Mouse (Mus musculus) embryonic facial prominence, embryonic 15.5 days (tissue): ENCODE results near the gene E2f2. TPM values are rescaled to one million over a fixed set of nuclear protein-coding genes. Genes with fewer than 3 reads are reported as not detected.

Experiments
- polyA plus RNA-seq: library from polyadenylated mRNA; unstranded; fragments of >200 nt; fragmentation: Nextera tagmentation; extraction: Ambion mirVana; gene quantifications from 2 replicates; pipeline ENCODE4 v1.2.1, GENCODE M21; 2015

E2f2 gene
- polyA plus RNA-seq, 1 experiment from 2014 or later, result 10.1 TPM

Other genes with a start within 250 kb of the E2f2 start
- gene Hmgcl, start 225.9 kb upstream of the E2f2 start, polyA plus RNA-seq, result 78.2 and 79.8 TPM in 2 replicates
- 44.7 and 48.0 TPM in 2 replicates for gene Gale, start 208.7 kb upstream of the E2f2 start, polyA plus RNA-seq
- gene Lypla2, start 199.8 kb upstream of the E2f2 start, polyA plus RNA-seq, result 119 and 126 TPM in 2 replicates
- gene Pithd1, start 185.1 kb upstream of the E2f2 start, polyA plus RNA-seq, result 52.7 and 56.7 TPM in 2 replicates
- 43.0 and 44.8 TPM in 2 replicates for gene Eloa, start 150.6 kb upstream of the E2f2 start, polyA plus RNA-seq
- gene Rpl11, start 119.0 kb upstream of the E2f2 start, polyA plus RNA-seq, result 427 and 463 TPM in 2 replicates
- gene Id3, start 28.9 kb upstream of the E2f2 start, polyA plus RNA-seq, result 432 and 441 TPM in 2 replicates
- 13.3 and 14.1 TPM in 2 replicates for gene Asap3, start 34.0 kb downstream of the E2f2 start, polyA plus RNA-seq
- 19.2 and 20.7 TPM in 2 replicates for gene Tcea3, start 75.3 kb downstream of the E2f2 start, polyA plus RNA-seq
- gene Zfp46, start 112.3 kb downstream of the E2f2 start, polyA plus RNA-seq, result 25.0 and 25.5 TPM in 2 replicates
- 153 and 159 TPM in 2 replicates for gene Hnrnpr, start 138.5 kb downstream of the E2f2 start, polyA plus RNA-seq